Mouse (Mus musculus) MEL (cell line): ENCODE data around the gene Gorasp2. TPM values are rescaled to one million over a fixed set of nuclear protein-coding genes. Genes with fewer than 3 reads are reported as not detected.

ENCODE experiments used
- DNase-seq: peaks from one replicate; pipeline ENCODE4 v3.0.0; 2011; ENCODE audit warnings: low read depth, low spot score
- H3K27ac ChIP-seq: 2 replicates; pipeline ENCODE4 v1.5.1; 2012; ENCODE audit warnings: low read depth, mild to moderate bottlenecking, control low read depth, low read length, moderate library complexity; ENCODE audit not compliant: control insufficient read depth
- H3K27me3 ChIP-seq, 2 experiments: fragments of 150-350 bp in 1 of 2; sonication (generic) in 1 of 2; 2 replicates each; pipeline ENCODE4 v1.6.1; 2012; ENCODE audit warnings: low read length in 2 of 2, mild to moderate bottlenecking in 2 of 2, improper control_type of control experiment in 1 of 2, moderate library complexity in 1 of 2; ENCODE audit not compliant: insufficient read depth in 2 of 2, control insufficient read depth in 1 of 2
- H3K36me3 ChIP-seq, 2 experiments: 2 replicates each; pipeline ENCODE4 v1.6.1; 2012 to 2014; ENCODE audit warnings: low read length in 2 of 2, improper control_type of control experiment in 1 of 2, inconsistent platforms in 1 of 2, mild to moderate bottlenecking in 1 of 2; ENCODE audit not compliant: insufficient read depth in 2 of 2, control insufficient read depth in 1 of 2
- H3K4me1 ChIP-seq, 2 experiments: fragments of 150-350 bp in 1 of 2; sonication (generic) in 1 of 2; 2 replicates each; pipeline ENCODE4 v1.6.1; 2012; ENCODE audit warnings: low read length in 2 of 2, improper control_type of control experiment in 1 of 2, mild to moderate bottlenecking in 1 of 2; ENCODE audit not compliant: insufficient read depth in 2 of 2, control insufficient read depth in 1 of 2
- H3K4me3 ChIP-seq, 2 experiments: fragments of 150-350 bp in 1 of 2; sonication (generic) in 1 of 2; 2 replicates each; pipeline ENCODE4 v1.5.1; 2012; ENCODE audit warnings: low read depth in 2 of 2, low read length in 2 of 2, mild to moderate bottlenecking in 2 of 2, moderate library complexity in 2 of 2, control low read depth in 1 of 2, improper control_type of control experiment in 1 of 2; ENCODE audit not compliant: control insufficient read depth in 1 of 2, insufficient read depth in 1 of 2
- H3K79me2 ChIP-seq: 2 replicates; pipeline ENCODE4 v1.6.1; 2012; ENCODE audit warnings: mild to moderate bottlenecking, low read length, moderate library complexity; ENCODE audit not compliant: control insufficient read depth, poor library complexity, insufficient read depth
- H3K9ac ChIP-seq: 2 replicates; pipeline ENCODE4 v1.6.1; 2012; ENCODE audit warnings: low read depth, mild to moderate bottlenecking, control low read depth, low read length, moderate library complexity; ENCODE audit not compliant: control insufficient read depth, poor library complexity, severe bottlenecking
- H3K9me3 ChIP-seq: fragments of 150-350 bp; sonication (generic); replicated peaks from 2 replicates; pipeline ENCODE4 v1.6.1; 2012; ENCODE audit warnings: mild to moderate bottlenecking, low read length, improper control_type of control experiment, moderate library complexity; ENCODE audit not compliant: insufficient read depth
- CHD1 ChIP-seq: IDR thresholded peaks from 2 replicates; pipeline ENCODE4 v1.6.1; 2012; ENCODE audit warnings: low read depth, mild to moderate bottlenecking, inconsistent platforms, low read length, improper control_type of control experiment
- CHD2 ChIP-seq: IDR thresholded peaks from 2 replicates; pipeline ENCODE4 v1.6.1; 2011; ENCODE audit warnings: low read length, improper control_type of control experiment
- CTCF ChIP-seq, 3 experiments: IDR thresholded peaks in 2 of 3; conservative IDR thresholded peaks in 1 of 3; 2 replicates each; pipeline ENCODE4 v1.5.1; 2011 to 2012; ENCODE audit warnings: low read length in 3 of 3, low read depth in 2 of 3, mild to moderate bottlenecking in 2 of 3, improper control_type of control experiment in 1 of 3, inconsistent platforms in 1 of 3, mixed read lengths in 1 of 3, moderate library complexity in 1 of 3; ENCODE audit not compliant: control insufficient read depth in 1 of 3, insufficient read depth in 1 of 3, poor library complexity in 1 of 3, severe bottlenecking in 1 of 3
- EP300 ChIP-seq, 2 experiments: IDR thresholded peaks; 2 replicates each; pipeline ENCODE4 v1.6.1; 2011; ENCODE audit warnings: improper control_type of control experiment in 2 of 2, low read length in 2 of 2, low read depth in 1 of 2, mild to moderate bottlenecking in 1 of 2
- GABPA ChIP-seq: IDR thresholded peaks from 2 replicates; pipeline ENCODE4 v1.6.1; 2012; ENCODE audit warnings: low read depth, mild to moderate bottlenecking, inconsistent platforms, low read length, improper control_type of control experiment, moderate library complexity
- GATA1 ChIP-seq: IDR thresholded peaks from 2 replicates; pipeline ENCODE4 v1.6.1; 2011; ENCODE audit warnings: low read depth, low read length, improper control_type of control experiment
- HCFC1 ChIP-seq: IDR thresholded peaks from 2 replicates; pipeline ENCODE4 v1.6.1; 2012; ENCODE audit warnings: low read depth, mild to moderate bottlenecking, inconsistent platforms, low read length, improper control_type of control experiment, moderate library complexity
- KAT2A ChIP-seq: conservative IDR thresholded peaks from 2 replicates; pipeline ENCODE4 v1.6.1; 2012; ENCODE audit warnings: low read depth, low read length, improper control_type of control experiment, inconsistent platforms
- MAX ChIP-seq: IDR thresholded peaks from 2 replicates; pipeline ENCODE4 v1.6.1; 2011; ENCODE audit warnings: low read length, improper control_type of control experiment
- MEF2A ChIP-seq: IDR thresholded peaks from 2 replicates; pipeline ENCODE4 v1.6.1; 2014; ENCODE audit warnings: low read depth, mild to moderate bottlenecking, inconsistent platforms, low read length, improper control_type of control experiment; ENCODE audit not compliant: poor library complexity, insufficient replicate concordance, severe bottlenecking; ENCODE audit errors: extremely low read depth
- MXI1 ChIP-seq: IDR thresholded peaks from 2 replicates; pipeline ENCODE4 v1.6.1; 2011; ENCODE audit warnings: mild to moderate bottlenecking, low read depth, low read length, improper control_type of control experiment
- NRF1 ChIP-seq: IDR thresholded peaks from 2 replicates; pipeline ENCODE4 v1.6.1; 2014; ENCODE audit warnings: low read depth, mild to moderate bottlenecking, inconsistent platforms, low read length, improper control_type of control experiment, moderate library complexity; ENCODE audit not compliant: poor library complexity, insufficient read depth, severe bottlenecking
- POLR2AphosphoS2 ChIP-seq: IDR thresholded peaks from 2 replicates; pipeline ENCODE4 v1.6.1; 2011; ENCODE audit warnings: low read length, improper control_type of control experiment
- POLR2AphosphoS5 ChIP-seq: IDR thresholded peaks from 2 replicates; pipeline ENCODE4 v1.6.1; 2012; ENCODE audit warnings: low read depth, borderline replicate concordance, mild to moderate bottlenecking, inconsistent platforms, low read length, moderate library complexity, mixed read lengths
- TBP ChIP-seq: IDR thresholded peaks from 2 replicates; pipeline ENCODE4 v1.8.0; 2011; ENCODE audit warnings: low read depth, low read length, improper control_type of control experiment
- UBTF ChIP-seq: IDR thresholded peaks from 2 replicates; pipeline ENCODE4 v1.6.1; 2012; ENCODE audit warnings: low read depth, mild to moderate bottlenecking, inconsistent platforms, low read length, improper control_type of control experiment, moderate library complexity, borderline replicate concordance; ENCODE audit not compliant: insufficient read depth
- USF2 ChIP-seq, 2 experiments: IDR thresholded peaks; 2 replicates each; pipeline ENCODE4 v1.6.1; 2011 to 2012; ENCODE audit warnings: improper control_type of control experiment in 2 of 2, low read length in 2 of 2, borderline replicate concordance in 1 of 2, inconsistent platforms in 1 of 2, low read depth in 1 of 2, mild to moderate bottlenecking in 1 of 2; ENCODE audit not compliant: insufficient read depth in 1 of 2
- ZKSCAN1 ChIP-seq: IDR thresholded peaks from 2 replicates; pipeline ENCODE4 v1.6.1; 2012; ENCODE audit warnings: low read depth, mild to moderate bottlenecking, inconsistent platforms, low read length, improper control_type of control experiment, moderate library complexity
- ZMIZ1 ChIP-seq: IDR thresholded peaks from 2 replicates; pipeline ENCODE4 v1.6.1; 2012; ENCODE audit warnings: low read depth, mild to moderate bottlenecking, inconsistent platforms, low read length, improper control_type of control experiment, moderate library complexity
- ZNF384 ChIP-seq: IDR thresholded peaks from 2 replicates; pipeline ENCODE4 v1.6.1; 2012; ENCODE audit warnings: low read depth, mild to moderate bottlenecking, inconsistent platforms, low read length, improper control_type of control experiment
- polyA plus RNA-seq, 2 experiments: library from polyadenylated mRNA; stranded (reverse) in 1 of 2; unstranded in 1 of 2; fragments of >175 nt in 1 of 2; fragments of >200 nt in 1 of 2; gene quantifications; 2 replicates each; pipeline versions ENCODE4 v1.2.1 to v1.2.4; 2012; ENCODE audit warnings: low replicate concordance in 2 of 2, low read depth in 1 of 2; ENCODE audit not compliant: insufficient read length in 2 of 2, insufficient read depth in 1 of 2, missing spikeins in 1 of 2
- total RNA-seq: library from RNA; depleted of rRNA; stranded (reverse); fragments of 300-350 nt; gene quantifications from 2 replicates; pipeline ENCODE4 v1.2.3, GENCODE M21; 2012

The Gorasp2 gene
- total and polyA plus RNA-seq, 3 experiments = 81.8 to 132 (median 124) TPM

GRCm38 (mm10) chr2:70629339-70629761 is 32.0 kb upstream of the Gorasp2 start:
- Histone ChIP-seq H3K4me3 (no peak overlapping the region), H3K27ac (no peak overlapping the region), H3K27me3 (no peaks in the 10 kb centered on the region), H3K9ac (no peak overlapping the region), H3K9me3 (no peaks in the 10 kb centered on the region), H3K4me1 (no peaks in the 10 kb centered on the region), H3K79me2 (no peaks in the 10 kb centered on the region), H3K36me3 (no peaks in the 10 kb centered on the region)
- DNase-seq = no peak
- no peak for TF ChIP-seq NRF1
- TF ChIP-seq HCFC1 = no peak
- no peak for TF ChIP-seq KAT2A
- TF ChIP-seq USF2 (IDR thresholded peaks at IDR 0.05; ENCODE audit: borderline replicate concordance in 1 of 2, insufficient read depth in 1 of 2, low read depth in 1 of 2, low read length in 2 of 2) = no peak
- TF ChIP-seq EP300 (IDR thresholded peaks at IDR 0.05; ENCODE audit: low read depth in 1 of 2, low read length in 2 of 2) = no peak
- no peak for TF ChIP-seq MEF2A
- TF ChIP-seq UBTF = no peak
- no peak for TF ChIP-seq POLR2AphosphoS2
- no peak for TF ChIP-seq ZKSCAN1
- TF ChIP-seq CHD1 = no peak
- no peak for TF ChIP-seq ZNF384
- TF ChIP-seq MXI1 = no peak
- TF ChIP-seq CHD2 = no peak
- no peak for TF ChIP-seq GABPA
- no peak for TF ChIP-seq TBP
- TF ChIP-seq ZMIZ1 = no peak
- TF ChIP-seq CTCF (IDR thresholded peaks at IDR 0.05 in 2 of 3, conservative IDR thresholded peaks at IDR 0.05 in 1 of 3; ENCODE audit: control insufficient read depth in 1 of 3, insufficient read depth in 1 of 3, low read depth in 2 of 3, low read length in 3 of 3, poor library complexity in 1 of 3, severe bottlenecking in 1 of 3) = no peak
- TF ChIP-seq POLR2AphosphoS5 = no peak
- TF ChIP-seq GATA1 = no peak

GRCm38 (mm10) chr2:70629921-70630320 is 31.5 kb upstream of the Gorasp2 start:
- Histone ChIP-seq H3K79me2 (no peaks in the 10 kb centered on the region), H3K27ac (no peak overlapping the region), H3K4me3 (no peak overlapping the region), H3K36me3 (no peaks in the 10 kb centered on the region), H3K9me3 (no peaks in the 10 kb centered on the region), H3K27me3 (no peaks in the 10 kb centered on the region; a peak in 1 of 4 replicates), H3K9ac (no peak overlapping the region), H3K4me1 (no peaks in the 10 kb centered on the region)
- no peak for DNase-seq
- TF ChIP-seq MAX = no peak
